ENCODE assay signal across 1 mouse cellular context in genomic region chr3:96847661-96848060, GRCm38 (mm10).
TF ChIP-seq lines count a peak whose summit lies in the region.

No protein-coding gene starts in this region.

TF ChIP-seq in CH12.LX, 34 proteins besides CTCF, POLR2A, EP300 and RAD21 (continued from another document):
- TF ChIP-seq NELFE (IDR thresholded peaks at IDR 0.05; ENCODE audit: low read depth, low read length): no peak
- TF ChIP-seq E2F4 (IDR thresholded peaks at IDR 0.05; ENCODE audit: insufficient replicate concordance, low read depth, low read length): no peak
- no peak for TF ChIP-seq ZMIZ1 (IDR thresholded peaks at IDR 0.05; ENCODE audit: low read depth, low read length)
- no peak for TF ChIP-seq RCOR1 (conservative IDR thresholded peaks at IDR 0.05; ENCODE audit: low read depth, low read length)
- no peak for TF ChIP-seq JUN (IDR thresholded peaks at IDR 0.05; ENCODE audit: insufficient read depth, low read depth, low read length)
- TF ChIP-seq HCFC1 (IDR thresholded peaks at IDR 0.05; ENCODE audit: low read depth, low read length): no peak
- 0 out of 2 replicates have a peak, but pooled peaks have one; percentile 31 for TF ChIP-seq MAZ (IDR thresholded peaks at IDR 0.05; ENCODE audit: low read depth, low read length)
- peak; percentile 80 for TF ChIP-seq ELF1 (IDR thresholded peaks at IDR 0.05; ENCODE audit: low read depth, low read length)
- no peak for TF ChIP-seq USF2 (conservative IDR thresholded peaks at IDR 0.05; ENCODE audit: low read depth, low read length)
- TF ChIP-seq MYC (IDR thresholded peaks at IDR 0.05; ENCODE audit: low read depth, low read length): no peak
- peak; percentile 35 for TF ChIP-seq ETS1 (conservative IDR thresholded peaks at IDR 0.05; ENCODE audit: low read depth, low read length)
- TF ChIP-seq CHD1 (IDR thresholded peaks at IDR 0.05; ENCODE audit: low read depth, low read length): no peak
- TF ChIP-seq USF1 (IDR thresholded peaks at IDR 0.05; ENCODE audit: low read depth, low read length): no peak
- TF ChIP-seq IRF4 (IDR thresholded peaks at IDR 0.05; ENCODE audit: low read depth, low read length): peak; percentile 67
- peak; percentile 28; the same call in 1 of the 2 replicates for TF ChIP-seq CHD2 (IDR thresholded peaks at IDR 0.05; ENCODE audit: low read length)
- TF ChIP-seq NRF1 (IDR thresholded peaks at IDR 0.05; ENCODE audit: low read depth, low read length): no peak
- TF ChIP-seq ZC3H11A (IDR thresholded peaks at IDR 0.05; ENCODE audit: low read depth, low read length): no peak
- no peak for TF ChIP-seq POLR2AphosphoS2 (IDR thresholded peaks at IDR 0.05; ENCODE audit: low read depth, low read length)
- no peak for TF ChIP-seq UBTF (IDR thresholded peaks at IDR 0.05; ENCODE audit: low read depth, low read length)
- TF ChIP-seq BHLHE40 (IDR thresholded peaks at IDR 0.05; ENCODE audit: low read depth, low read length): peak; percentile 64
- no peak for TF ChIP-seq MAFK (IDR thresholded peaks at IDR 0.05; ENCODE audit: insufficient replicate concordance, low read length)
- TF ChIP-seq MEF2A (IDR thresholded peaks at IDR 0.05; ENCODE audit: borderline replicate concordance, low read depth, low read length): peak; percentile 59; the same call in 1 of the 2 replicates
